Mouse (Mus musculus): ENCODE results near the gene Ndufaf7. TPM values are rescaled to one million over a fixed set of nuclear protein-coding genes. Genes with fewer than 3 reads are reported as not detected.

The Ndufaf7 gene
- 10 to 100 TPM; 39.4 to 46.8 TPM for total RNA-seq (2021)
- long read RNA-seq, experiment 1, transcript Ndufaf7-201 (10 exons, 1,749 nt), result major isoform, 41 of 111 reads
- long read RNA-seq, experiment 1, partial matches to known transcripts, result 61 of 111 reads
- long read RNA-seq, experiment 1, other reads (novel, unspliced or antisense), result 5 of 111 reads
- long read RNA-seq, experiment 2, transcript Ndufaf7-201 (10 exons, 1,749 nt), result major isoform, 38 of 84 reads
- long read RNA-seq, experiment 2, partial matches to known transcripts, result 6 of 84 reads
- long read RNA-seq, experiment 2, other reads (novel, unspliced or antisense), result 39 of 84 reads

DNA sequence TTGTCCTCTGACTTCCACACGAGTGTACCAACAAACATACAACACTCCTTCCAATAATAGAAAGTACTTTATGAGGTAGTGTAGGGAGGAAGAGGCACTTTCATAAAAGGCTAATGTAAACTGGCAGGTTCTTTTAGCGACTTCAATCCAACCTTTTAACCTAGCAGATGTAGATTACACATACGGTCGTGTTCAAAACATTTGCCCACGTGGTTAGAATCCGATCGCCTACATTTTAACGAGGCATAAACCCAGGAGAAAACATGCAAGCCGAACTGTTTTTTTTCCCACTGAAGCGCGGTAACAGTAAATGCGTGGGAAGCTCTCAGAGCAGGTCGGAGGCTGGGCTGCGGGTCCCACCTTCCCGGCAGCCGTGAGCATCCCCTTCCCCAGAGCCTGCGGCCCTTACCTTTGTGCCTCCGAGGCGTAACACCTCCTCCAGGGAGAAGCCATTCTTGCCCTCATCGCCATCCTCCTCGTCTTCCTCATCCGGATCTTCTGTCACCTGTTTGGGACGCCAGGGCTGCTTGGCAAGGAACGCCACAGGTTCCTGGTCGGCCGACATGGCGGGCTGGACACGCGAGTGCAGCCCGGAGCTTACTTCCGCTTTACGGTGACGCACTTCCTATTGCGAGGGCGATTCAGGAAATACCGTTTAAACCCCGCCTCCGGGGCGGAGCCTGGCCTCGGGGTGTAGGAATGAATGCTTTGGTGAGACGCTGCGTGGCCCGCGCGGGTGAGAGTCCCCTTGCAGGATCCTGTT is at the start of gene Ndufaf7, which contains the start of gene Cebpz:
TSS of gene Ndufaf7 (plus strand) at position 671 of the 763 bp plus-strand sequence.
TSS of gene Cebpz (minus strand) at position 601 of the 763 bp plus-strand sequence.
- DNase-seq (ENCODE audit: low spot score in 2 of 2), result peak; percentile 86 to 93

DNA sequence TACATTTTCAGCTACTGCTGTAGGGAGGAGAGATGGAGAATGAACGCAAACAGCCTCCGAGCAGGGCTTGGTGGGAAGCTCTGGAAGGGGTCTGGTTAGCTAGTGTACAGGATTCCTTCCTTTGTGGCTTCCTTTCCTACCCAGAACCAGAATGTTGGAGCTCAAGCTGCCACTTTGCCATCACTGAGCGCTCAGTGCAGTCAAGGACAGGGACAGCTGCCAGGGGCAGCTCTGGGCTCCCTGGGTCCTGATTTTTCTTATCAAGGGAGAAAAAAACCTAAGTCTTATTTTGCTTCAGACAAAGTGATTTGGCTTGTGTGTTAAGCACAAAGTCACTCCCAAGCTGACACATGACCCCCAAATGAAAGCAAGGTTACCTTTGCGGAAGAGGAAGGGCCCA is 48.4 kb upstream of the Ndufaf7 start:
- DNase-seq (ENCODE audit: low spot score in 2 of 2), result no peak

DNA sequence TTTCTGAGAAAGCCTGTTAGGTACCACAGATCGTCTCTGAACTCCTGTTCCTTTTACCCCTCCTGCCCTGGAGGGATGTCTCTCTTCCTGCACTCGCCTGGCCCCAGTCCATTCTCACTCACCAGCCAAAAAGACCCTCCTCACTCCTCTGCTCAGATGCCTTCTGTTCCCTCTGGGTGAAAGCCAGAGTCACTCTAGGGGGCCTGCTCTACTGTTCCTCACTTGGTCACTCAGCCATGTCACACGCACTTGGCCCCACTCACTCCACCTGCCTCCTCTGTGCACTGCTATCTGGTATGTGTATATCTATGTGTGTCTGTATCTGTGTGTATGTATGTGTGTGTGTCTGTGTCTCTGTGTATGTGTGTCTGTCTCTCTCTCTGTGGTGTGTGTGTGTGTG is 47.8 kb upstream of the Ndufaf7 start:
- DNase-seq (ENCODE audit: low spot score in 2 of 2), result no peak

DNA sequence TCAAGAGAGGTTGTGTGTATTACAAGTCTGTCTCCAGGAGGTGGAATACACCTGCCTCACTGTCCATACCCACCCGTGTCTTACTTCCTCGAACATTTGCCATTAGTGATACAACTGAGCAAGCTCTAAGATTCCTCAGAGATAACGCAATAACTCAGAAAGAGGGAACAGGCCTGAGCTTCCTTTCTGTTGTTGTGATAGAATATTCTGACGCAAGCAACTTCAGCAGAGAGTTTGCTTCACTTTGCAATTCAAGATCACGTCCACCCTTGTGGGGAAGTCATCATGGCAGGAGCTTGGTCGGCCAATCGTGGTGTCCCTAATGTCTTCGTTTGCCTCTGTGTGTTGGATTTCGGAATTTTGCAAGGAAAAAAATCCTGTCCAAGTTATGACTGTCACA is 45.9 kb upstream of the Ndufaf7 start:
- no peak for DNase-seq (ENCODE audit: low spot score in 2 of 2)

DNA sequence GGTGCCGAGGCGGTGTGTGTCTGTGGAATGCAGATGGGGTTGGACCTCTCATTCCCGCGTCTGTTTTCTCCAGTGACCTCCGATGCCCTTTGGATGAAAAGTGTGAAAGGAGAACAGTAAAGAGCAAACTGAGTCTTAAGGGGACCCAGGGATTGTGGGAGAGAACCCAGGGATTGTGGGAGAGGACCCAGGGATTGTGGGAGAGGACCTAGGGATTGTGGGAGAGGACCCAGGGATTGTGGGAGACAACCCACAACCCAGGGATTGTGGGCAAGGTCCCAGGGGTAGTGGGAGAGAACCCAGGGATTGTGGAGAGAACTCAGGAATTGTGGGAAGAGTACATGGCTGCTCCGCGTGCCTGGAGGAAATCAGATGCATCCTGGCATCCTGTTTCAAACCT is 41.9 kb upstream of the Ndufaf7 start:
- DNase-seq (ENCODE audit: low spot score in 2 of 2), result no peak

DNA sequence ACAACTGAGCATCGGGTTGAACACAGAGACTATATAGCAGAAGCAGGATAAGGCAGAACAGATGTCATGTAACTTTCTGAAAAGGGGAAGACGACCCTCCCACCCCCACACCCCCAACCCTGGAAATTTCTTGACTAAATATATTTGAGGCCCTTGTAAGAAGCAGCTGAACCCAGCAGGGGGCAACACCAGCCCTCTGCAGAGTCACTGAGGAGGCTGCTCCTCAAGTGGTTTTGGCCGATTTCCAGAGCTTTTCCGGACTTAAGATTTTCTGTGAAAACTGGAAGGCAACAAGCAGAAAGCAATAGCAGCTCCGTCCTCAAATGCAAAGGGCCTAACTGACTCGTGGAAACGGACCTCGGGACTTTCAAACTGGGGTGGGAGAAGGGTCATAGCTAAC is 41.5 kb upstream of the Ndufaf7 start:
- no peak for DNase-seq (ENCODE audit: low spot score in 2 of 2)

DNA sequence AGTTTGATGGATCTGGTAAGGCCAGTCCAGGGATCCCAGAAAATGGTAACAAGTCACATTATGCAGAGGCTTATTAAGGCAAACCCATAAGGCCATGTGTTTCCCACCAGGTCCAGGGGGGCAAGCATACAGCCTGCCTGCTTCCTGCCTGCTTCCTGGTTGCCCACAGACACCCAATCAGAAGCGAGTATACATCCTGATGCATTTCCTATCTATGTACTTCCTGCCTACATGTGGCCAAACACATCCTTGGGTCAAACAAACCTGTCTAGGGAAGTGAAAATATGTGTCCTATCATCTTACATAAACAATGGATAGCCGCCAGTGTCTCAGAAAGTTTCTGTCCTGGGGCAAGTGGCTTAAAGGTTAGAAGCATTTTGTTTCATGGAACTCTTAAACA is 33.8 kb upstream of the Ndufaf7 start:
- DNase-seq (ENCODE audit: low spot score in 2 of 2), result no peak

DNA sequence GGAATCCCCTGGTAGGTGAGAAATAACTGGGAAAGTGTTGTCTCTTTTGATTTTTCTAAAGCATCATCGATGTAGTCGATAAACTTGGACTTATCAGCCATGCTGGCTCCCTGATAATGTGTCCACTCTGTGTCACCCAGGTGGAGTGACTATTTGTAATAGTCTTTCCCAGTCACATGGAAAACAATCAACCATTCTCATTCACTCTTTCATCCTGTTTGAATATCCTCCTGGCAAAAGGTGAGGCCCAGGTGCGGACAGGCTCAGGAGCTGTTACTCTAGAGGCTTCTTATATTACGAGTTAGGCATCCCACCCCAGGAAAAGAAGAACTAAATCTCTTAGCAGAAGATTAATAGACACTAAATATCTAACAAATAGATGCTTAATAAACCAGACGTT is 30.0 kb upstream of the Ndufaf7 start, which contains the start of gene Sult6b1:
TSS of gene Sult6b1 (minus strand) at position 101 of the 400 bp plus-strand sequence.
- no peak for DNase-seq (ENCODE audit: low spot score in 2 of 2)

DNA sequence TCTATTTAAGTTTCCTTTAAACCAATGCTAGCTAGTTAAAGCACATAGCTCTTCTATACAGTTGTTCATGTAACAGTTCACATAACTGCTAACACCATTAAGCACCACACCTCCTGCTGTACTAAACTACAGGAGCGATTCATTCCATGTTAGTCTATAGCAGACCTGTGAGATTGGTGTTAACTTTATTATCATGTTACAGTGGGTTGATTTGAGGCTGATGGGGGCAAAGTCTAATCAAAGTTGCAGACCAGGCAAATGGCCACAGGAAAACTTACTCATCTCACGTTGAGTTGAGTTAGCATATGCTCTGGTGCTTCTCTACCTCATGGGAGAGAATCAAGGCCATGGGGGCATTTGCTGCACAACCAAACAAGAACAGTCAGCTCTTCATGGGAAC is 27.6 kb upstream of the Ndufaf7 start:
- DNase-seq (ENCODE audit: low spot score in 2 of 2), result no peak

DNA sequence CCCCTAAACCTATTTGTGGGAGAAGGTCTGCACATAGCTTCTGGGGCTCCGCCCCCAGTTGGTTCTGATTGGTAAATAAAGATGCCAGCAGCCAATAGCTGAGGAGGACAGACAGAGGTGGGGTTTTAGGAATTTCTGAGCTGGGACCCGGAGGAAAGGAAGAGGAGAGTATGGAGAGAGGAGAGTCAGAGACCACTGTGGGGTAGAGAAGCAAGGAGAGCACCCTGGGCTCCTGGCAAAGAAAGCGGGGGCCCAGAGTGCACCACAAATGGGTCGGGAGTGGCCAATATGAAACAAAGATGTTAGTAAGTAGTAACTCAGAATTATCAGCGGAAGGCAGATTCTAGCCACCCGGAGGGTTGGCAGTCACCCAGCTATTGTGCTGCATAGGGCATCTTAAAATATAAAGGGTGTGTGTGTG is 24.1 kb upstream of the Ndufaf7 start:
- DNase-seq (ENCODE audit: low spot score in 2 of 2), result no peak

DNA sequence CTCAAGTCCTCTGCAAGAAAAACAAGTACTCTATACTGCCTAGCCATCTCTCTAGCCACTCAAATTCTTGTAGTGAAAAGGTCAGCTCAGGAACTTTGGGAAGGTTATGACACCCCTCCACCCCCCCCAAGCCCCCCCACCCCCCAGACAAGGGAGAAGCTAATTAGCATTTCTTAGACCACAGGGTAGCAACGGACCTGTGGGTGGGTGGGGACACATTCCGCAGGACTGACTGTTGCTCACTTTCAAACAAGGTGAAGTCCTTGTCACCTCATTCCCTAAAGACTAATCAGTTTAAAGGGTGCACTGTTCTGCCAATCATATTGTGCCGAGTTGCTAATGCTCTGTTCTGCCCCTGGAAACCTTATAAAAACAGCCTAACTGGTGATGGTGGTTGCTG is 23.0 kb upstream of the Ndufaf7 start:
- DNase-seq (ENCODE audit: low spot score in 2 of 2), result no peak

DNA sequence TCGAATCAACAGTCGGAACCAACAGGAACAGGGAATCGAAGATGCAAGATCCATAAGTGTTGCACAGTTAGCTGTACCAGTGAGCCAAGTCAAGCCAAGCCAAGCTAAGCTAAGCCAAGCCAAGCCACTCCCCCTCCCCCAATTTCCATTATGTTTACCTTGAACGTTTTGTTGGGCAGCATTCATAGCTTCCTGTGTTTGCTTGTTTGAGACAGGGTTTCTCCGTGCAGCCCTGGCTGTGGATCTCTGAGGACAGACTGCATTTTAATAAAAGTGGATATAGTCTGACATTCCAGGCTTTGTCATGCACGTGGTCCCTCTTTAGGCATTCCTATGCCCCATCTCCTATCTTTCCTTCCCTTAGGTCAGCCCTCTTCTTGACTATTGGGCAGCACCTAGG is 21.2 kb upstream of the Ndufaf7 start:
- no peak for DNase-seq (ENCODE audit: low spot score in 2 of 2)

DNA sequence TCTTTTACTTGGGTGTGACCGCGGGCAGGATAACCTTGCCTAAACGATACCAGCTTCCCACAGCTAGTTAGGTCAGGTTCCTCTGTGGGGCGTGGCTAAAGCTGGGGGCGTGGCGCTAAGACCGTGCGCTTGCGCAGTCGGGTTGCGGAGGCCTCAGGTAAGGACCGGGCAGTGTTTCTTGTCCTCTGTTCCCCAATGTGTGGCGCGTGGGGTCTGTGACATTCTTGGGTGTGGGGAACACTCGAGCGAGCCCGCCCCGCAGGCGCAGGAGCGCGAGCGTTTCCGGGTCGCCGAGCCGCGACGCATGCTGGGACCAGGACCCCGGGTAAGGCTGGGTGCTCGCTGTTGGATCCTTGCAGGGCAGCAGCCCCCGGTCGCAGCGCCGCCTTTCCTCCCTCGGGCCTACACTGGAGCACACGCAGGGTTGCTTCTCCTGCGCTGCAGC is 20.5 kb upstream of the Ndufaf7 start, which contains the start of gene Cebpzos:
TSS of gene Cebpzos (plus strand) at position 132 of the 445 bp plus-strand sequence.
- peak; percentile 66 to 75 for DNase-seq (ENCODE audit: low spot score in 2 of 2)

DNA sequence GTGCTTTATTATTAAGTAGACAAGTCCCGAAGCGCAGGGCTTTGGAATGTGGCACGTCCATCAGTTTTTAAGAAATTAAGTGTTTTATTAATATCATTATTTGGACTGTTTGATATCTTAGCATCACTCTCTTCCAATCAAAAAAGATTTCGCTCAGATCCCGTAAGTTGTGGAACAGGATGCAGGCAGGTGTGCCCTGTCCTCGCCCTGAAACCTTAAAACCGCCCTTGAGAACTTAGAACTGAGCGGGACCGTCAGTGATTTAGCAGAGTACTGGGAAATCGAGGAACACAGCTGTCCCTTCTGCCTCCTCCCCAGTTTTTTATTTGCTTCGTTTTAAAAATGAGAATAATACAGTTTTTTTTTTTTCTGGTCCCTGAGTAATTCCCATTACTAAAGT is 20.0 kb upstream of the Ndufaf7 start:
- no peak for DNase-seq (ENCODE audit: low spot score in 2 of 2)

DNA sequence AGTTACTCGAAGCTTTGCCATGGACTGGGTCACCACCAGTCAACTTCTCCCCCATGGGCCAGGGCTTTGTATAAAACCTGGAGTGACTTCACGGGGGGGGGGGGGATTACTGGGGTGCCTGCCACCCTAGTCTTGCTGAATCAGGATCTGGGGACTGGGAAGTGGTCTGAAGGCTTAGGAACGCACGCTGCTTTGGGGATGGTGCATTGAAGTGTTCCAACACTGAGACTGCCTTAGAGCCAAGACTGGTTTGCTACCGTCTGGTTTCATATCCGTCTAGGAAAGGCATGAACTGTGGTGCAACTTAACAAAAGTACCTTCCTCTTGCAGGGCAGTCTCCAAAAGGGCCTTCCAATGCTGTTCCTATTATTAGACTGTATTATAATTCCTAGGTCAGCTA is 19.2 kb upstream of the Ndufaf7 start:
- no peak for DNase-seq (ENCODE audit: low spot score in 2 of 2)

DNA sequence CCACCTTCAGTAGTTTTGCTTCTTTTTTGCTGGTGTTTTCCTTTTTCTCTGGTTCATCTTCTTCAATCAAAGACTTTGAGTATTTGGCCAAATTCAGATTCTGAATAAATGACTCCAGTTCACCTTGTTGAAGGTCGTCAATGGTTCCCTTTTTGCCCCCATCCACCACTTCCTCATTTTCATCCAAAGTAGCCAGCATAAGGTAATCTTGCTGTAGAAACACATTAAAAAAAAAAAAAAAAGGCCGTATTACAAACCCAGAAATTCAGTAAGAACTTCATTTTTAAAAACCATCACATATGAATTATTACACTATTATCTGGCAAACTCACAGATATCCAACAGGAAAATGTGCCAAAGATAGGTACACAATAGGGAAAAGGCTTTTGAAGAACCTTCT is 1.1 kb upstream of the Ndufaf7 start:
- no peak for DNase-seq (ENCODE audit: low spot score in 2 of 2)

DNA sequence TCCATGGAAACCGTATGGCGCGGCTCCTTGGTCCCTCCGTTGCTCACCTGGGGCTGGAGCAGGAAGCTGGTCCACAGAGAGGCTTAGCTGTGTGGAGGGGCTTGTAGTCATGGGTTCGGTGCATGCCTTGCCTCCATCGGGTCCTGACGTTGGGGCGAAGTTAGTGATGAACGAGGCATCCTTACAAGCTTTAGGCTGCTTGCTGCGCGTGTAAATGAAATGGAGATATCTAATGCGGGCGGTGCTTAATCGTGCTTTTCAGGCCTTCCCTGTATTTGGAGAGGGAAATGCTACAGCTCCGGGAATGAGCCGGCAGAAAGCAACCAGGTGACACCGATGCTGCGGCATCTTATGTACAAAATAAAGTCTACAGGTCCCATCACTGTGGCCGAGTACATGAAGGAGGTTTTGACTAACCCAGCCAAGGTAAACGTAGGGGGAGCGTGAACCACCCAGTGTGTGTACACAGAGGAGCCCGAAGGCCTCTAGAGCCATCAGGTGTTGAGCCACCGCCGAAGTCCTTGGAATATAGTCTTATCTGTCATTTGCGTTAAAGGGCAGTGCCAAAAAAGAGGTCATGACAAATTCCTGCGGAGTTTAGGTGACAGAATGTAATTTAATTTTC is 405 bp downstream of the Ndufaf7 start:
- DNase-seq (ENCODE audit: low spot score in 2 of 2), result no peak

DNA sequence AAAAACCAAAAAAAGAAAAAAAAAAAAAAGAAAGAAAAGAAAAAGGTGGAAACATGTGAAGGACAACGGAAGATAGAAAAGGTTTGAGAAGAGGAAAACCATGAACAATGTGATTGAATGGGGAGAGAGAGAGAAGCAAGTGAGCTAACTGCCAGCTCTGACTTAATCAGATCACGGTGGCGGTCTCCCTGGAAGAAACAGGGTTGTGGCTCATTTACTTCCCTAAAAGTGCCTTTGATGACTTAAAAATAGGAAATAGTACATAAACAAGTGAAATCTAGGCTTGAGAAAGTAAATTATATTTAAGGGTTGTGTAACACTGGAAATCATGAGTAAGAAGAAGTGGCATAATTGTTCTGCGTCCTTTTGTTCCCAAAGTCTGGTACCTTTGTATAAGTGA is 2.0 kb downstream of the Ndufaf7 start:
- DNase-seq (ENCODE audit: low spot score in 2 of 2), result no peak

DNA sequence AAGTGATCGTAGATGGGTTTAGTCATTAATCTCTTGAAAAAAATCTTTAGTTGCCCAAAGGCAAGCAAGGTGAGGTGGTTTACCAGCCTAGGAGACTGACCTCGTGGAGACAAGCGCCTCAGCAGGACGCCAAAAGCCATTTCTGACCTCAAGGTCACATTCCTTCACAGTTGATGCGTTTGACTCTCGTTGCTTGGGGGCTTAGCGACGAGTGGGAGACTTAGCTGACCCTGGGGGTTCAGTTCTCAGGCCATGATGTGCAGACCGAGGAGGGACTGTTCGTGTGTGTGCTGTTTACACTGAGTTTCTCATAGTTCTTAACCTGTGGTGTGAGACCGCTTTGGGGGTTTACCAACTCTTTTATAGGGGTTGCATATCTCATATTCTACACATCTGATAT is 5.6 kb downstream of the Ndufaf7 start:
- DNase-seq (ENCODE audit: low spot score in 2 of 2), result no peak

DNA sequence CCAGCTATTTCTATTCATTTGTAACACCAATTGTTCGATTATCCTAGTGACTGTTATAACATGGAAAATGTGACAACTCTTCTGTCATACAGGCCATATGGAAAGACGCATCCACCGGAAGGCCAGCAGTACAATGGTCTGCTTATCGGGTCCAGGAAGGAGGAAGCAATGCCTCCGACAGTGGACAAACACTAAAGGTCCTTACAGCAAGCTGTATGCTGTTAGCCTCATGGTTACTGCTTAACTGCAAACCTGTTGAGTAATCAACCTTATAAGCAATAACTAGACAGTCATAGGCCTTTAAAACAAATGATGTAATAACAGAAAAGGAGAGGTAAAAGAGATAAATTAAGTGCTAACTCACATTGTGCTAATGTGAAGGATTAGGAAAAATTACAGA is 14.3 kb downstream of the Ndufaf7 start:
- no peak for DNase-seq (ENCODE audit: low spot score in 2 of 2)

DNA sequence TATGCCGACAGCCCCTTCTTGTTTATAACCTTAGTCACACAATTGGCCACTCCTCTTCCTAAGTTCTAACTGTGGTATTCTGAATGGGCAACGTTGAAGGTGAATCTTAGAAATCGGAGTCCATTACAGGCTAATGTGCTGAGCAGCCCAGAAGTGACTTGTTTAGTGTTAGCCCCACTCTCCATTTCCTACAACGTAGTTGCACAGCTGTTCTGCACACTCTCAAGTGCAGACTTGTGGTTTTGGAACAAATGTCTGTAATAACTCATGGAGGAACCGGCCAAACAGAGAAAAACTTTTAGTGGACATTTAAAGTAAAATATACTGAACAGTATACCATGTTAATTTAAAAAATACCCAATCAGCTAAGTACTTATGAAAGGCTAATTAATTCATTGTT is 15.1 kb downstream of the Ndufaf7 start:
- DNase-seq (ENCODE audit: low spot score in 2 of 2), result no peak

DNA sequence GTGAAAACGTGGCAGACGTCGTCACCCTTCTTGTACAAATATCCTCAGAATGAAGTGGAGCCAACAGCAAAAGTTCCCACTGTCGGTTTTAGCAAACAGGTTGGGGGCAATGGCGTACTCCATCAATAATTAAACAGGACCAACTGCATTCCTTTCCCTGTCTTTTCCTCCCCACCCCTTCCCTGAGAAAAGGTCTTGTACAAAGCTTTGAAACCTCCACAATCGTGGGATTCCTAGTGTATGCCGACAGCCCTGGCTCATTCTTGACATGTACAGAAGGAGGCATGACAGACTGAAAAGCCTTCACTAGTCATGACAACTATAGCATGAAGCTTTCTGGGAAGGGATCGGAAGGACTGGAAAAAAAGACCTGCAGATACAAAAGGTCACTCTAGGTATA is 16.3 kb downstream of the Ndufaf7 start:
- no peak for DNase-seq (ENCODE audit: low spot score in 2 of 2)
